Mouse (Mus musculus) MEL (cell line): ENCODE data around the gene Gm10842. TPM values are rescaled to one million over a fixed set of nuclear protein-coding genes. Genes with fewer than 3 reads are reported as not detected.

ENCODE experiments used
- DNase-seq: peaks from one replicate; pipeline ENCODE4 v3.0.0; 2011; ENCODE audit warnings: low read depth, low spot score
- H3K27ac ChIP-seq: 2 replicates; pipeline ENCODE4 v1.5.1; 2012; ENCODE audit warnings: low read depth, mild to moderate bottlenecking, control low read depth, low read length, moderate library complexity; ENCODE audit not compliant: control insufficient read depth
- H3K27me3 ChIP-seq, 2 experiments: fragments of 150-350 bp in 1 of 2; sonication (generic) in 1 of 2; 2 replicates each; pipeline ENCODE4 v1.6.1; 2012; ENCODE audit warnings: low read length in 2 of 2, mild to moderate bottlenecking in 2 of 2, improper control_type of control experiment in 1 of 2, moderate library complexity in 1 of 2; ENCODE audit not compliant: insufficient read depth in 2 of 2, control insufficient read depth in 1 of 2
- H3K36me3 ChIP-seq, 2 experiments: 2 replicates each; pipeline ENCODE4 v1.6.1; 2012 to 2014; ENCODE audit warnings: low read length in 2 of 2, improper control_type of control experiment in 1 of 2, inconsistent platforms in 1 of 2, mild to moderate bottlenecking in 1 of 2; ENCODE audit not compliant: insufficient read depth in 2 of 2, control insufficient read depth in 1 of 2
- H3K4me1 ChIP-seq, 2 experiments: fragments of 150-350 bp in 1 of 2; sonication (generic) in 1 of 2; 2 replicates each; pipeline ENCODE4 v1.6.1; 2012; ENCODE audit warnings: low read length in 2 of 2, improper control_type of control experiment in 1 of 2, mild to moderate bottlenecking in 1 of 2; ENCODE audit not compliant: insufficient read depth in 2 of 2, control insufficient read depth in 1 of 2
- H3K4me3 ChIP-seq, 2 experiments: fragments of 150-350 bp in 1 of 2; sonication (generic) in 1 of 2; 2 replicates each; pipeline ENCODE4 v1.5.1; 2012; ENCODE audit warnings: low read depth in 2 of 2, low read length in 2 of 2, mild to moderate bottlenecking in 2 of 2, moderate library complexity in 2 of 2, control low read depth in 1 of 2, improper control_type of control experiment in 1 of 2; ENCODE audit not compliant: control insufficient read depth in 1 of 2, insufficient read depth in 1 of 2
- H3K79me2 ChIP-seq: 2 replicates; pipeline ENCODE4 v1.6.1; 2012; ENCODE audit warnings: mild to moderate bottlenecking, low read length, moderate library complexity; ENCODE audit not compliant: control insufficient read depth, poor library complexity, insufficient read depth
- H3K9ac ChIP-seq: 2 replicates; pipeline ENCODE4 v1.6.1; 2012; ENCODE audit warnings: low read depth, mild to moderate bottlenecking, control low read depth, low read length, moderate library complexity; ENCODE audit not compliant: control insufficient read depth, poor library complexity, severe bottlenecking
- H3K9me3 ChIP-seq: fragments of 150-350 bp; sonication (generic); replicated peaks from 2 replicates; pipeline ENCODE4 v1.6.1; 2012; ENCODE audit warnings: mild to moderate bottlenecking, low read length, improper control_type of control experiment, moderate library complexity; ENCODE audit not compliant: insufficient read depth
- CHD2 ChIP-seq: IDR thresholded peaks from 2 replicates; pipeline ENCODE4 v1.6.1; 2011; ENCODE audit warnings: low read length, improper control_type of control experiment
- E2F4 ChIP-seq: IDR thresholded peaks from 2 replicates; pipeline ENCODE4 v1.6.1; 2011; ENCODE audit warnings: low read depth, low read length, improper control_type of control experiment, borderline replicate concordance
- EP300 ChIP-seq, 2 experiments: IDR thresholded peaks; 2 replicates each; pipeline ENCODE4 v1.6.1; 2011; ENCODE audit warnings: improper control_type of control experiment in 2 of 2, low read length in 2 of 2, low read depth in 1 of 2, mild to moderate bottlenecking in 1 of 2
- ETS1 ChIP-seq: IDR thresholded peaks from 2 replicates; pipeline ENCODE4 v1.6.1; 2012; ENCODE audit warnings: low read depth, mild to moderate bottlenecking, inconsistent platforms, low read length, improper control_type of control experiment, moderate library complexity
- GABPA ChIP-seq: IDR thresholded peaks from 2 replicates; pipeline ENCODE4 v1.6.1; 2012; ENCODE audit warnings: low read depth, mild to moderate bottlenecking, inconsistent platforms, low read length, improper control_type of control experiment, moderate library complexity
- GATA1 ChIP-seq: IDR thresholded peaks from 2 replicates; pipeline ENCODE4 v1.6.1; 2011; ENCODE audit warnings: low read depth, low read length, improper control_type of control experiment
- HCFC1 ChIP-seq: IDR thresholded peaks from 2 replicates; pipeline ENCODE4 v1.6.1; 2012; ENCODE audit warnings: low read depth, mild to moderate bottlenecking, inconsistent platforms, low read length, improper control_type of control experiment, moderate library complexity
- JUND ChIP-seq: IDR thresholded peaks from 2 replicates; pipeline ENCODE4 v1.6.1; 2011; ENCODE audit warnings: low read depth, mild to moderate bottlenecking, improper control_type of control experiment, low read length
- KAT2A ChIP-seq: conservative IDR thresholded peaks from 2 replicates; pipeline ENCODE4 v1.6.1; 2012; ENCODE audit warnings: low read depth, low read length, improper control_type of control experiment, inconsistent platforms
- MAFK ChIP-seq: IDR thresholded peaks from 2 replicates; pipeline ENCODE4 v1.6.1; 2011; ENCODE audit warnings: low read depth, mild to moderate bottlenecking, low read length, improper control_type of control experiment, borderline replicate concordance
- MAX ChIP-seq: IDR thresholded peaks from 2 replicates; pipeline ENCODE4 v1.6.1; 2011; ENCODE audit warnings: low read length, improper control_type of control experiment
- MAZ ChIP-seq: IDR thresholded peaks from 2 replicates; pipeline ENCODE4 v1.6.1; 2012; ENCODE audit warnings: low read depth, mild to moderate bottlenecking, inconsistent platforms, low read length, improper control_type of control experiment
- MEF2A ChIP-seq: IDR thresholded peaks from 2 replicates; pipeline ENCODE4 v1.6.1; 2014; ENCODE audit warnings: low read depth, mild to moderate bottlenecking, inconsistent platforms, low read length, improper control_type of control experiment; ENCODE audit not compliant: poor library complexity, insufficient replicate concordance, severe bottlenecking; ENCODE audit errors: extremely low read depth
- MXI1 ChIP-seq: IDR thresholded peaks from 2 replicates; pipeline ENCODE4 v1.6.1; 2011; ENCODE audit warnings: mild to moderate bottlenecking, low read depth, low read length, improper control_type of control experiment
- MYB ChIP-seq: IDR thresholded peaks from 2 replicates; pipeline ENCODE4 v1.6.1; 2011; ENCODE audit warnings: mild to moderate bottlenecking, low read depth, low read length, improper control_type of control experiment
- MYC ChIP-seq: IDR thresholded peaks from 2 replicates; pipeline ENCODE4 v1.6.1; 2011; ENCODE audit warnings: low read depth, mild to moderate bottlenecking, low read length, improper control_type of control experiment, moderate library complexity
- NRF1 ChIP-seq: IDR thresholded peaks from 2 replicates; pipeline ENCODE4 v1.6.1; 2014; ENCODE audit warnings: low read depth, mild to moderate bottlenecking, inconsistent platforms, low read length, improper control_type of control experiment, moderate library complexity; ENCODE audit not compliant: poor library complexity, insufficient read depth, severe bottlenecking
- POLR2AphosphoS2 ChIP-seq: IDR thresholded peaks from 2 replicates; pipeline ENCODE4 v1.6.1; 2011; ENCODE audit warnings: low read length, improper control_type of control experiment
- POLR2AphosphoS5 ChIP-seq: IDR thresholded peaks from 2 replicates; pipeline ENCODE4 v1.6.1; 2012; ENCODE audit warnings: low read depth, borderline replicate concordance, mild to moderate bottlenecking, inconsistent platforms, low read length, moderate library complexity, mixed read lengths
- SIN3A ChIP-seq: IDR thresholded peaks from 2 replicates; pipeline ENCODE4 v1.6.1; 2012; ENCODE audit warnings: low read length, improper control_type of control experiment, inconsistent platforms
- TBP ChIP-seq: IDR thresholded peaks from 2 replicates; pipeline ENCODE4 v1.8.0; 2011; ENCODE audit warnings: low read depth, low read length, improper control_type of control experiment
- TCF12 ChIP-seq: IDR thresholded peaks from 2 replicates; pipeline ENCODE4 v1.6.1; 2014; ENCODE audit warnings: low read depth, mild to moderate bottlenecking, inconsistent platforms, low read length, improper control_type of control experiment, moderate library complexity
- USF2 ChIP-seq, 2 experiments: IDR thresholded peaks; 2 replicates each; pipeline ENCODE4 v1.6.1; 2011 to 2012; ENCODE audit warnings: improper control_type of control experiment in 2 of 2, low read length in 2 of 2, borderline replicate concordance in 1 of 2, inconsistent platforms in 1 of 2, low read depth in 1 of 2, mild to moderate bottlenecking in 1 of 2; ENCODE audit not compliant: insufficient read depth in 1 of 2
- ZMIZ1 ChIP-seq: IDR thresholded peaks from 2 replicates; pipeline ENCODE4 v1.6.1; 2012; ENCODE audit warnings: low read depth, mild to moderate bottlenecking, inconsistent platforms, low read length, improper control_type of control experiment, moderate library complexity
- ZNF384 ChIP-seq: IDR thresholded peaks from 2 replicates; pipeline ENCODE4 v1.6.1; 2012; ENCODE audit warnings: low read depth, mild to moderate bottlenecking, inconsistent platforms, low read length, improper control_type of control experiment
- polyA plus RNA-seq, 2 experiments: library from polyadenylated mRNA; stranded (reverse) in 1 of 2; unstranded in 1 of 2; fragments of >175 nt in 1 of 2; fragments of >200 nt in 1 of 2; gene quantifications; 2 replicates each; pipeline versions ENCODE4 v1.2.1 to v1.2.4; 2012; ENCODE audit warnings: low replicate concordance in 2 of 2, low read depth in 1 of 2; ENCODE audit not compliant: insufficient read length in 2 of 2, insufficient read depth in 1 of 2, missing spikeins in 1 of 2
- total RNA-seq: library from RNA; depleted of rRNA; stranded (reverse); fragments of 300-350 nt; gene quantifications from 2 replicates; pipeline ENCODE4 v1.2.3, GENCODE M21; 2012

The Gm10842 gene
- total and polyA plus RNA-seq, 3 experiments: not detected

DNA sequence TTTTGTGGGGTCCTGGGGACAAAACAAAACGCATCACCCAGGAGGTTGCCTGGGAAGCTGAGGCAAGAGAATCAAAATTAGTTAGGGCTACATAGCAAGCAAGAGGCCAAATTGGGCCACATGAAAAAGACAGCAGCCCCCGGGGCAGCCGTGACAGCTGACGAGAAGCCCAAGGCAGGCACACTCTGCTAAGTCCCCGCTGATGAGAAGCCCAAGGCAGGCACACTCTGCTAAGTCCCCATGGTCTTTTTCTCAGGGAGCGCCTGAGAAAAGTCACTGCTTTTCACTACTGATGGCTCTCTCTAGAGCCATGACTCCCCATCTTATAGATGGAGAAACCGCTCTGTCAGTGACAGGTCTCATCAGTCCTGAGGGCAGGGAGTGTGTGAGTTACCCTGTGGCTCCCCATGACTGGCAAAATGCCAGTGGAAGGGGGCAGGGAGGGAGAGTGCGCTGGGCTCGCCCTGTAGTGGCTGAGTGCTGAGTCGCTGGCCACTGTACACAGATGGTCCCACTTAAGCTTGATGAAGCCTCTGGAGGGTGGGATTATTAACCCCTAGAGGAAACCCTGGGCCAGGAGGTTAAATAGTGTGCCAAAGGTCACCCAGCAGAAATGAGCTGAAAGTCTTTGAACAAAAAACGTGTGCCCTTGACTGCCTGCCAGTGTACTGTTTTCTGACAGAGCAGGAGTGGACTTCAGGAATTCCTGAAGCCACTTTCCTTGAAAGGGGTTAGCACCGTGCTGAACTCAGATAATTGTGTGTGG is 6.6 kb downstream of the Gm10842 start:
- peak overlapping the region; percentile 43 to 51 for H3K4me3 ChIP-seq

DNA sequence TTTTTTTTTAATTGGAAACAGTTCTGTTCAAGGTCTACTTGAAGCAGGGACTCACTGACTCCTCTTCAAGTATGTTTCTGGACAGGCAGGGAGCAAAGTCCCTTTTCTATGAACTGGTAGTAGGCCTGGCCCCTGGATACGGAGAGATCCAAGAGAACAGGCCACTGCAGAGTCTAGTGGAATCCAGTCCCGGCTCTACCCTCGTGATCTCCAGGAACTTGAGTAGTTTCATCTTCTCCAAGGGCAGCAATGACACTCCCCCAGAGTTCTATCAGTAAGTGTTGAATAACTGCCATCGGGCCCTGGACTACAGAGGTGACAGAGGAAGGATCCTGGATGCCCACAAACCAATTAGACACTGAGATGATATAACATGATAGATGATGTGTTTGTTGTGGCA is 9.2 kb downstream of the Gm10842 start:
- no peak overlapping the region for H3K9ac ChIP-seq
- H3K4me3 ChIP-seq: peak overlapping the region in 1 of 2 experiments; percentile 78; a peak in 2 of 4 replicates
- no peak for DNase-seq
- no peaks in the 10 kb centered on the region; the same call in 1 of the 2 replicates for H3K79me2 ChIP-seq
- H3K27ac ChIP-seq: peak overlapping the region; percentile 19; the same call in 1 of the 2 replicates
- H3K27me3 ChIP-seq: no peaks in the 10 kb centered on the region
- H3K36me3 ChIP-seq: peaks cover 0 to 42% of the 10 kb centered on the region in 2 experiments; a peak in 2 of 4 replicates
- H3K4me1 ChIP-seq: peaks cover 14 to 54% of the 10 kb centered on the region in 2 experiments
- H3K9me3 ChIP-seq: no peaks in the 10 kb centered on the region
- TF ChIP-seq GABPA (no peak), MEF2A (no peak), ZMIZ1 (no peak), JUND (no peak), POLR2AphosphoS2 (no peak), SIN3A (no peak), TCF12 (no peak)

More for the DNA sequence above, 6.6 kb downstream of the Gm10842 start:
- peaks cover 19 to 60% of the 10 kb centered on the region in 2 experiments for H3K4me1 ChIP-seq
- peak; percentile 64 for DNase-seq
- peaks cover 0 to 42% of the 10 kb centered on the region in 2 experiments; a peak in 2 of 4 replicates for H3K36me3 ChIP-seq
- H3K27ac ChIP-seq: peak overlapping the region; percentile 97
- TF ChIP-seq EP300 (IDR thresholded peaks at IDR 0.05; ENCODE audit: low read depth in 1 of 2, low read length in 2 of 2) (peak; percentile 5 to 31; a peak in 2 of 4 replicates), ETS1 (peak; percentile 25; the same call in 1 of the 2 replicates), TBP (no peak), MXI1 (no peak; the same call in 1 of the 2 replicates), MYC (0 out of 2 replicates have a peak, but pooled peaks have one; percentile 14), MAX (no peak; the same call in none of the 2 replicates), GATA1 (no peak), KAT2A (no peak), USF2 (IDR thresholded peaks at IDR 0.05; ENCODE audit: borderline replicate concordance in 1 of 2, insufficient read depth in 1 of 2, low read depth in 1 of 2, low read length in 2 of 2) (no peak), CHD2 (no peak; the same call in 1 of the 2 replicates), JUND (no peak), HCFC1 (0 out of 2 replicates have a peak, but pooled peaks have one; percentile 8), E2F4 (no peak), MYB (no peak), MAZ (peak; percentile 67; the same call in 1 of the 2 replicates), TCF12 (0 out of 2 replicates have a peak, but pooled peaks have one; percentile 8), POLR2AphosphoS5 (no peak), ZNF384 (peak; percentile 19; the same call in 1 of the 2 replicates), MAFK (0 out of 2 replicates have a peak, but pooled peaks have one; percentile 10), NRF1 (no peak), SIN3A (0 out of 2 replicates have a peak, but pooled peaks have one; percentile 9)
- TF ChIP-seq, all 39 proteins: peak for 9
- H3K9me3 ChIP-seq: no peaks in the 10 kb centered on the region
- H3K9ac ChIP-seq: peak overlapping the region; percentile 48
- no peaks in the 10 kb centered on the region for H3K27me3 ChIP-seq
- no peaks in the 10 kb centered on the region; the same call in 1 of the 2 replicates for H3K79me2 ChIP-seq
